Mouse (Mus musculus) CH12.LX (cell line): ENCODE results near the gene Cib4. TPM values are rescaled to one million over a fixed set of nuclear protein-coding genes. Genes with fewer than 3 reads are reported as not detected.

Experiments used
- DNase-seq: peaks from one replicate; pipeline ENCODE4 v3.0.0-alpha.2; 2013; ENCODE audit errors: extremely low read depth
- H3K27ac ChIP-seq: 2 replicates; pipeline ENCODE4 v1.5.1; 2012; ENCODE audit warnings: low read depth, mild to moderate bottlenecking, control low read depth, moderate library complexity; ENCODE audit not compliant: insufficient read depth
- H3K27me3 ChIP-seq: replicated peaks from 2 replicates; pipeline ENCODE3; 2012; ENCODE audit warnings: inconsistent platforms
- H3K36me3 ChIP-seq, 2 experiments: replicated peaks in 1 of 2; 2 replicates each; pipeline versions ENCODE3 to v1.6.1; 2012; ENCODE audit warnings: inconsistent platforms in 1 of 2, low read length in 1 of 2, mild to moderate bottlenecking in 1 of 2, mixed read lengths in 1 of 2, moderate library complexity in 1 of 2; ENCODE audit not compliant: control insufficient read depth in 1 of 2, insufficient read depth in 1 of 2
- H3K4me1 ChIP-seq, 2 experiments: 2 replicates each; pipeline ENCODE4 v1.6.1; 2012; ENCODE audit warnings: inconsistent platforms in 1 of 2, moderate library complexity in 1 of 2; ENCODE audit not compliant: insufficient read depth in 2 of 2, control insufficient read depth in 1 of 2
- H3K4me2 ChIP-seq: 2 replicates; pipeline ENCODE4 v1.6.1; 2012; ENCODE audit warnings: low read depth, mild to moderate bottlenecking, control low read depth; ENCODE audit not compliant: poor library complexity, insufficient read depth, severe bottlenecking
- H3K4me3 ChIP-seq, 3 experiments: fragments of 150-350 bp in 1 of 3; sonication (generic) in 1 of 3; replicated peaks in 1 of 3; 2 replicates each; pipeline versions ENCODE3 to v1.5.1; 2011 to 2012; ENCODE audit warnings: low read depth in 2 of 3, low read length in 2 of 3, mild to moderate bottlenecking in 2 of 3, moderate library complexity in 2 of 3, control low read depth in 1 of 3, improper control_type of control experiment in 1 of 3, inconsistent platforms in 1 of 3, mixed read lengths in 1 of 3; ENCODE audit not compliant: poor library complexity in 1 of 3
- H3K79me2 ChIP-seq: replicated peaks from 2 replicates; pipeline ENCODE4 v1.6.1; 2012; ENCODE audit warnings: mild to moderate bottlenecking, moderate library complexity; ENCODE audit not compliant: control insufficient read depth, poor library complexity, insufficient read depth, severe bottlenecking; ENCODE audit errors: extremely low read depth
- H3K9ac ChIP-seq: 2 replicates; pipeline ENCODE4 v1.6.1; 2012; ENCODE audit warnings: low read depth, mild to moderate bottlenecking, control low read depth, moderate library complexity; ENCODE audit not compliant: insufficient read depth
- H3K9me3 ChIP-seq: replicated peaks from 2 replicates; pipeline ENCODE3; 2012; ENCODE audit warnings: low read length, inconsistent platforms, mixed read lengths
- CHD1 ChIP-seq: IDR thresholded peaks from 2 replicates; pipeline ENCODE4 v1.6.1; 2012; ENCODE audit warnings: low read depth, low read length, improper control_type of control experiment, inconsistent platforms
- CTCF ChIP-seq, 2 experiments: IDR thresholded peaks in 1 of 2; conservative IDR thresholded peaks in 1 of 2; 2 replicates each; pipeline ENCODE4 v1.5.1; 2011 to 2012; ENCODE audit warnings: low read depth in 2 of 2, low read length in 2 of 2, improper control_type of control experiment in 1 of 2, inconsistent platforms in 1 of 2, mild to moderate bottlenecking in 1 of 2, moderate library complexity in 1 of 2
- E2F4 ChIP-seq: IDR thresholded peaks from 2 replicates; pipeline ENCODE4 v1.6.1; 2011; ENCODE audit warnings: low read depth, low read length, improper control_type of control experiment; ENCODE audit not compliant: insufficient replicate concordance
- HCFC1 ChIP-seq: IDR thresholded peaks from 2 replicates; pipeline ENCODE4 v1.6.1; 2012; ENCODE audit warnings: low read depth, mild to moderate bottlenecking, inconsistent platforms, low read length, improper control_type of control experiment
- IRF4 ChIP-seq: IDR thresholded peaks from 2 replicates; pipeline ENCODE4 v1.6.1; 2014; ENCODE audit warnings: low read depth, mild to moderate bottlenecking, inconsistent platforms, low read length, improper control_type of control experiment
- JUND ChIP-seq: conservative IDR thresholded peaks from 2 replicates; pipeline ENCODE4 v1.6.1; 2011; ENCODE audit warnings: low read depth, low read length, improper control_type of control experiment
- KAT2A ChIP-seq: IDR thresholded peaks from 2 replicates; pipeline ENCODE4 v1.6.1; 2012; ENCODE audit warnings: low read length, improper control_type of control experiment, inconsistent platforms; ENCODE audit not compliant: insufficient replicate concordance
- MAZ ChIP-seq: IDR thresholded peaks from 2 replicates; pipeline ENCODE4 v1.6.1; 2012; ENCODE audit warnings: low read depth, mild to moderate bottlenecking, inconsistent platforms, low read length, improper control_type of control experiment, moderate library complexity
- MXI1 ChIP-seq: IDR thresholded peaks from 2 replicates; pipeline ENCODE4 v1.6.1; 2011; ENCODE audit warnings: mild to moderate bottlenecking, low read depth, low read length, improper control_type of control experiment
- NELFE ChIP-seq: IDR thresholded peaks from 2 replicates; pipeline ENCODE4 v1.6.1; 2011; ENCODE audit warnings: low read depth, low read length, improper control_type of control experiment
- PAX5 ChIP-seq: IDR thresholded peaks from 2 replicates; pipeline ENCODE4 v1.6.1; 2012; ENCODE audit warnings: low read length, inconsistent platforms, mixed read lengths
- RAD21 ChIP-seq: IDR thresholded peaks from 2 replicates; pipeline ENCODE4 v1.6.1; 2011; ENCODE audit warnings: low read depth, mild to moderate bottlenecking, low read length, improper control_type of control experiment, moderate library complexity
- RCOR1 ChIP-seq: conservative IDR thresholded peaks from 2 replicates; pipeline ENCODE4 v1.6.1; 2012; ENCODE audit warnings: low read depth, mild to moderate bottlenecking, inconsistent platforms, low read length, improper control_type of control experiment
- SIN3A ChIP-seq: IDR thresholded peaks from 2 replicates; pipeline ENCODE4 v1.6.1; 2012; ENCODE audit warnings: low read length, improper control_type of control experiment, inconsistent platforms
- SMC3 ChIP-seq: IDR thresholded peaks from 2 replicates; pipeline ENCODE4 v1.6.1; 2011; ENCODE audit warnings: low read depth, low read length, improper control_type of control experiment
- TBP ChIP-seq: conservative IDR thresholded peaks from 2 replicates; pipeline ENCODE4 v1.6.1; 2011; ENCODE audit warnings: low read depth, low read length, improper control_type of control experiment
- UBTF ChIP-seq: IDR thresholded peaks from 2 replicates; pipeline ENCODE4 v1.6.1; 2012; ENCODE audit warnings: low read depth, mild to moderate bottlenecking, inconsistent platforms, low read length, improper control_type of control experiment, moderate library complexity
- ZC3H11A ChIP-seq: IDR thresholded peaks from 2 replicates; pipeline ENCODE4 v1.6.1; 2012; ENCODE audit warnings: low read depth, mild to moderate bottlenecking, inconsistent platforms, low read length, improper control_type of control experiment
- ZMIZ1 ChIP-seq: IDR thresholded peaks from 2 replicates; pipeline ENCODE4 v1.6.1; 2012; ENCODE audit warnings: low read depth, mild to moderate bottlenecking, inconsistent platforms, low read length, improper control_type of control experiment
- dilution Hi-C: fragments of 300-500 bp; cut with MboI; formaldehyde crosslinking; loops from 2 replicates; pipeline ENCODE4 v1.14.3; 2020; ENCODE audit warnings: low sequenced_read_pairs; ENCODE audit not compliant: extremely low pct_unique_long_range_greater_than_20kb, extremely low pct_ligation_motif_present
- in situ Hi-C: fragments of 300-500 bp; cut with MboI; formaldehyde crosslinking; loops from 3 replicates; pipeline ENCODE4 v1.14.3; 2019; ENCODE audit warnings: low sequenced_read_pairs, low pct_ligation_motif_present, low pct_unique_long_range_greater_than_20kb, mixed read lengths
- polyA plus RNA-seq: library from polyadenylated mRNA; unstranded; fragments of >175 nt; gene quantifications from 2 replicates; pipeline ENCODE4 v1.2.1, GENCODE M21; 2012; ENCODE audit warnings: low read depth; ENCODE audit not compliant: insufficient read length
- total RNA-seq, 2 experiments: library from RNA; depleted of rRNA; stranded (reverse); fragments of 300-350 nt in 1 of 2; fragments of >200 nt in 1 of 2; gene quantifications; 2 replicates each; pipeline ENCODE4 v1.2.3; 2012 to 2014

Cib4 gene
- total and polyA plus RNA-seq, 3 experiments: not detected

GRCm38 (mm10) chr5:30476534-30476933, 69.1 kb downstream of the Cib4 start:
- dilution Hi-C loops: no loop called here
- DNase-seq: peak; percentile 44

GRCm38 (mm10) chr5:30472148-30472547, 73.5 kb downstream of the Cib4 start:
- Histone ChIP-seq H3K9me3 (no peaks in the 10 kb centered on the region), H3K79me2 (no peaks in the 10 kb centered on the region), H3K36me3 (no peaks in the 10 kb centered on the region), H3K4me2 (no peak overlapping the region), H3K4me3 (no peak overlapping the region), H3K9ac (no peak overlapping the region), H3K27me3 (peaks cover 46% of the 10 kb centered on the region), H3K27ac (no peak overlapping the region), H3K4me1 (0 out of 4 replicates have a peak, but pooled peaks cover 0 to 3% of the 10 kb centered on the region in 2 experiments)
- DNase-seq: no peak
- no peak for TF ChIP-seq JUND
- no peak for TF ChIP-seq RAD21
- no peak for TF ChIP-seq MXI1
- no peak for TF ChIP-seq CHD1
- TF ChIP-seq SMC3: no peak
- TF ChIP-seq IRF4: no peak
- TF ChIP-seq PAX5: no peak
- no peak for TF ChIP-seq CTCF (conservative IDR thresholded peaks at IDR 0.05 in 1 of 2, IDR thresholded peaks at IDR 0.05 in 1 of 2; ENCODE audit: low read depth in 2 of 2, low read length in 2 of 2)
- TF ChIP-seq UBTF: no peak
- no peak for TF ChIP-seq ZMIZ1
- no peak for TF ChIP-seq E2F4
- TF ChIP-seq NELFE: no peak
- TF ChIP-seq ZC3H11A: no peak
- TF ChIP-seq TBP: no peak
- TF ChIP-seq SIN3A: no peak
- no peak for TF ChIP-seq MAZ
- no peak for TF ChIP-seq RCOR1
- TF ChIP-seq HCFC1: no peak
- in situ Hi-C loops (loop anchor here (5.0 kb wide), 1 partner anchor 50 kb away; no protein-coding TSS in a partner anchor), dilution Hi-C loops (no loop called here)

More at GRCm38 (mm10) chr5:30476534-30476933, 69.1 kb downstream of the Cib4 start:
- in situ Hi-C loops: no loop called here
- no peak overlapping the region for H3K9ac ChIP-seq
- no peaks in the 10 kb centered on the region for H3K36me3 ChIP-seq
- H3K27me3 ChIP-seq: peaks cover 80% of the 10 kb centered on the region
- no peaks in the 10 kb centered on the region for H3K79me2 ChIP-seq
- TF ChIP-seq SMC3: peak; percentile 89
- TF ChIP-seq CTCF (conservative IDR thresholded peaks at IDR 0.05 in 1 of 2, IDR thresholded peaks at IDR 0.05 in 1 of 2; ENCODE audit: low read depth in 2 of 2, low read length in 2 of 2): peak; percentile 76 to 88
- TF ChIP-seq RAD21: peak; percentile 58
- TF ChIP-seq IRF4: 0 out of 2 replicates have a peak, but pooled peaks have one; percentile 9
- no peak for TF ChIP-seq MXI1
- TF ChIP-seq KAT2A: no peak
- no peak overlapping the region for H3K4me3 ChIP-seq
- H3K4me1 ChIP-seq: no peaks in the 10 kb centered on the region
- no peaks in the 10 kb centered on the region for H3K9me3 ChIP-seq
- no peak overlapping the region for H3K27ac ChIP-seq
- no peak overlapping the region for H3K4me2 ChIP-seq
